8 mouse cellular contexts compared by ENCODE assay signal in the genomic region with DNA sequence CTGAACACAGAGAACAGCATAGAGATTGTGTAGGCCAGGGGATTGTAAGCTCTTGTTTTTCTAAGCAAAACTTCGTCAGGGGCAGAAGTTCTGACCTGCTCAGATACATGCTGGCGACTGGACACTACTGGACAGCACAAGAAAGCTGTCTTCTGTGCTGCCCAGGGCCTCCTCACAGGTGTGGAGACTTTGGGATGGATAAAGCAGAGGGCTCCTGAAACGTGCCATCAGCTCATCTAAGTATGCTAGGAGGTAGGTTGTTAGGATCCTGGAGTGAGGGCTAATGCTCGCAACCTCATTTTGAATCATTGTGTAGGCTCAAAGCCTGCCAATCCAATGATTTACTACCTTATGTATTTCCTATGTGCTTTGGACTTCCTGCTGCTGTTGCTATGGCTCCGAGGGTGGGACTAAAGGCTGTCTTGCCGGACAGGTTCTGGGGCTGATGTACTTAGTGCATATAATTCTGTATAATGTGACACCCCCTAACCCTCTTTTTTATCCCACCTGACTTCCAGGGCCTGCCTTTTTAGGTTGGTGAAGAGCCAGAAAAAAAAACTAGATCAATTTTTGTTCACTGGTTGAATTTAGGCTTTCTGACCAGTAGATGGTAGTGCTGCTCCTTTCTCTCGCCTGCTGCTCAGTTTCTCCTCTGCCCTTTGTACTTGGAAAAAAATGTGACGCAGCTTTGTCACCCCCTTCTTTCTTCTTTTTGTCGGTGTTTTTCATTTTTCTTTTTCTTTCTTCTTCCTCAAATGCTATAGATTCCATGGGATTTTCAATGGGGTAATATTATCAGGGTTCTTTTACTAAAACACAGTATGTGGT.
DNase-seq lines count a peak whose midpoint lies in the region; ATAC-seq and TF ChIP-seq lines count a peak whose summit lies in the region.
"Had no signal": no experiment of that assay in that cellular context is flagged by ENCODE, and none has a peak within 500 bp of the region (broad histone marks: within the 10 kb centered on the region; RNA-seq: fewer than 3 reads in every experiment).

No protein-coding gene starts in this region.

- H3K27ac ChIP-seq in cortical plate, adult 2 months (ENCODE audit: insufficient read depth, low read length), result no peak overlapping the region

- no peak overlapping the region for H3K4me3 ChIP-seq in cortical plate, adult 2 months (ENCODE audit: insufficient read depth, low read length)
- H3K4me3 ChIP-seq: megakaryocyte, embryonic 14.5 days had no signal

- peak; percentile 22 for DNase-seq in layer of hippocampus, adult 11-12 months (ENCODE audit: low spot score)
- DNase-seq in layer of hippocampus, postnatal 25 days (ENCODE audit: extremely low spot score in 1 of 2, low spot score in 1 of 2), result no peak
- DNase-seq in Muller cell, postnatal 12 days (ENCODE audit: inconsistent ontology term), result peak; percentile 5
- DNase-seq in induced T-regulatory cell, adult 2 months (ENCODE audit: low read depth), result peak; percentile 29
- peak; percentile 10 for DNase-seq in lung, postnatal 25 days (ENCODE audit: low spot score)

- no peak for ATAC-seq in erythroblast, adult 5-6 weeks (replicated peaks; ENCODE audit: low FRiP score, poor library complexity, severe bottlenecking)

- no peaks in the 10 kb centered on the region for H3K4me1 ChIP-seq in cortical plate, adult 2 months (ENCODE audit: control insufficient read depth, insufficient read depth, low read length)
- H3K4me1 ChIP-seq: megakaryocyte, embryonic 14.5 days had no signal

- peak; percentile 51; the same call in 1 of the 2 replicates for TF ChIP-seq CTCF in cortical plate, adult 2 months (IDR thresholded peaks at IDR 0.05; ENCODE audit: extremely low read depth, insufficient read depth, low read length)

- no peak for TF ChIP-seq POLR2A in cortical plate, adult 2 months (IDR thresholded peaks at IDR 0.05; ENCODE audit: extremely low read depth, insufficient read depth, low read length)

Comparison
In these comparisons a context has a peak if more than half of its experiments do, and no peak if none do; other contexts are left out.
1. DNase-seq: peak in layer of hippocampus, adult 11-12 months (single experiment), Muller cell, postnatal 12 days (single experiment), induced T-regulatory cell, adult 2 months (single experiment) and lung, postnatal 25 days (single experiment); none in layer of hippocampus, postnatal 25 days (0 of 2).